Mouse (Mus musculus) erythroblast, embryonic 14.5 days (primary cell): ENCODE measurements around the gene Slc22a15.

Experiments used
- GATA1 ChIP-seq: IDR thresholded peaks from 2 replicates; pipeline ENCODE4 v1.6.1; 2012; ENCODE audit warnings: low read length, inconsistent platforms, mixed read lengths
- TAL1 ChIP-seq: IDR thresholded peaks from 3 replicates; pipeline ENCODE4 v1.6.1; 2012; ENCODE audit warnings: low read length, inconsistent platforms, mixed read lengths

GRCm38 (mm10) chr3:101854075-101854474 lies 70.2 kb downstream of the Slc22a15 start:
- TF ChIP-seq TAL1 (no peak), GATA1 (no peak)
